Mouse (Mus musculus): ENCODE measurements around the gene Dcst1. TPM values are rescaled to one million over a fixed set of nuclear protein-coding genes. Genes with fewer than 3 reads are reported as not detected.

Gene Dcst1
- polyA plus RNA-seq, 1 experiment, result 0.20 TPM

- Histone ChIP-seq H3K79me2 (ENCODE audit: control insufficient read depth, insufficient read depth) (peaks cover 67% of the 10 kb centered on the region), H3ac (ENCODE audit: control insufficient read depth, insufficient read length, low read depth) (no peak overlapping the region), H3K27me3 (ENCODE audit: control insufficient read depth, insufficient read depth, insufficient read length) (no peaks in the 10 kb centered on the region), H3K79me3 (ENCODE audit: low read depth) (peaks cover 4% of the 10 kb centered on the region), H3K4me3 (ENCODE audit: insufficient read depth, poor library complexity, severe bottlenecking) (no peak overlapping the region), H3K36me3 (ENCODE audit: control insufficient read depth, insufficient read depth) (no peaks in the 10 kb centered on the region)
- TF ChIP-seq CEBPB (IDR thresholded peaks at IDR 0.05; ENCODE audit: low read depth) (no peak), MYOD1 (IDR thresholded peaks at IDR 0.05; ENCODE audit: control insufficient read depth, insufficient read length, low read depth) (no peak), MAX (IDR thresholded peaks at IDR 0.05) (no peak), FOSL1 (IDR thresholded peaks at IDR 0.05; ENCODE audit: insufficient read depth, low read length, poor library complexity, severe bottlenecking) (no peak), CTCF (IDR thresholded peaks at IDR 0.05; ENCODE audit: control insufficient read depth, insufficient read depth, insufficient read length) (no peak), USF1 (IDR thresholded peaks at IDR 0.05; ENCODE audit: low read depth) (no peak), MYOG (IDR thresholded peaks at IDR 0.05; ENCODE audit: control insufficient read depth, extremely low read depth, insufficient read length) (no peak)
Measured at GRCm38 (mm10) chr3:89386438-89387420, 21.7 kb upstream of the Dcst1 start.

GRCm38 (mm10) chr3:89385451-89385850 is 20.4 kb upstream of the Dcst1 start:
- Histone ChIP-seq H3K79me3 (ENCODE audit: low read depth) (peaks cover 4% of the 10 kb centered on the region), H3K4me3 (ENCODE audit: insufficient read depth, poor library complexity, severe bottlenecking) (no peak overlapping the region), H3K79me2 (ENCODE audit: control insufficient read depth, insufficient read depth) (peaks cover 54% of the 10 kb centered on the region), H3K27me3 (ENCODE audit: control insufficient read depth, insufficient read depth, insufficient read length) (no peaks in the 10 kb centered on the region), H3K36me3 (ENCODE audit: control insufficient read depth, insufficient read depth) (peaks cover 6% of the 10 kb centered on the region), H3ac (ENCODE audit: control insufficient read depth, insufficient read length, low read depth) (no peak overlapping the region)
- TF ChIP-seq CTCF (IDR thresholded peaks at IDR 0.05; ENCODE audit: control insufficient read depth, insufficient read depth, insufficient read length) (no peak), MYOG (IDR thresholded peaks at IDR 0.05; ENCODE audit: control insufficient read depth, extremely low read depth, insufficient read length) (no peak), USF1 (IDR thresholded peaks at IDR 0.05; ENCODE audit: low read depth) (no peak), MYOD1 (IDR thresholded peaks at IDR 0.05; ENCODE audit: control insufficient read depth, insufficient read length, low read depth) (no peak), MAX (IDR thresholded peaks at IDR 0.05) (no peak), FOSL1 (IDR thresholded peaks at IDR 0.05; ENCODE audit: insufficient read depth, low read length, poor library complexity, severe bottlenecking) (no peak), CEBPB (IDR thresholded peaks at IDR 0.05; ENCODE audit: low read depth) (no peak)

- H3K27me3 ChIP-seq (ENCODE audit: control insufficient read depth, insufficient read depth, insufficient read length), result no peaks in the 10 kb centered on the region
- no peak overlapping the region for H3K4me3 ChIP-seq (ENCODE audit: insufficient read depth, poor library complexity, severe bottlenecking)
- no peak overlapping the region for H3ac ChIP-seq (ENCODE audit: control insufficient read depth, insufficient read length, low read depth)
- H3K79me3 ChIP-seq (ENCODE audit: low read depth), result peaks cover 4% of the 10 kb centered on the region
- peaks cover 45% of the 10 kb centered on the region for H3K79me2 ChIP-seq (ENCODE audit: control insufficient read depth, insufficient read depth)
- TF ChIP-seq FOSL1 (IDR thresholded peaks at IDR 0.05; ENCODE audit: insufficient read depth, low read length, poor library complexity, severe bottlenecking) (no peak), USF1 (IDR thresholded peaks at IDR 0.05; ENCODE audit: low read depth) (no peak), MYOG (IDR thresholded peaks at IDR 0.05; ENCODE audit: control insufficient read depth, extremely low read depth, insufficient read length) (no peak), CEBPB (IDR thresholded peaks at IDR 0.05; ENCODE audit: low read depth) (no peak), CTCF (IDR thresholded peaks at IDR 0.05; ENCODE audit: control insufficient read depth, insufficient read depth, insufficient read length) (no peak), MAX (IDR thresholded peaks at IDR 0.05) (no peak), MYOD1 (IDR thresholded peaks at IDR 0.05; ENCODE audit: control insufficient read depth, insufficient read length, low read depth) (no peak)
- peaks cover 7% of the 10 kb centered on the region for H3K36me3 ChIP-seq (ENCODE audit: control insufficient read depth, insufficient read depth)
Measured at GRCm38 (mm10) chr3:89384331-89385076, 19.5 kb upstream of the Dcst1 start.

- H3K27me3 ChIP-seq (ENCODE audit: control insufficient read depth, insufficient read depth, insufficient read length), result no peaks in the 10 kb centered on the region
- peaks cover 2% of the 10 kb centered on the region for H3K79me3 ChIP-seq (ENCODE audit: low read depth)
- H3ac ChIP-seq (ENCODE audit: control insufficient read depth, insufficient read length, low read depth), result no peak overlapping the region
Measured at GRCm38 (mm10) chr3:89383651-89384255, 18.7 kb upstream of the Dcst1 start.

GRCm38 (mm10) chr3:89382950-89383349 is 17.9 kb upstream of the Dcst1 start:
- H3K79me3 ChIP-seq (ENCODE audit: low read depth), result peaks cover 2% of the 10 kb centered on the region
- H3K36me3 ChIP-seq (ENCODE audit: control insufficient read depth, insufficient read depth), result peaks cover 15% of the 10 kb centered on the region
- no peak overlapping the region for H3K4me3 ChIP-seq (ENCODE audit: insufficient read depth, poor library complexity, severe bottlenecking)
- no peaks in the 10 kb centered on the region for H3K27me3 ChIP-seq (ENCODE audit: control insufficient read depth, insufficient read depth, insufficient read length)
- TF ChIP-seq USF1 (IDR thresholded peaks at IDR 0.05; ENCODE audit: low read depth), result no peak
- TF ChIP-seq MYOG (IDR thresholded peaks at IDR 0.05; ENCODE audit: control insufficient read depth, extremely low read depth, insufficient read length), result no peak
- no peak for TF ChIP-seq FOSL1 (IDR thresholded peaks at IDR 0.05; ENCODE audit: insufficient read depth, low read length, poor library complexity, severe bottlenecking)
- no peak for TF ChIP-seq CTCF (IDR thresholded peaks at IDR 0.05; ENCODE audit: control insufficient read depth, insufficient read depth, insufficient read length)
- TF ChIP-seq CEBPB (IDR thresholded peaks at IDR 0.05; ENCODE audit: low read depth), result no peak
- TF ChIP-seq MYOD1 (IDR thresholded peaks at IDR 0.05; ENCODE audit: control insufficient read depth, insufficient read length, low read depth), result no peak
- H3ac ChIP-seq (ENCODE audit: control insufficient read depth, insufficient read length, low read depth), result no peak overlapping the region
- peaks cover 30% of the 10 kb centered on the region for H3K79me2 ChIP-seq (ENCODE audit: control insufficient read depth, insufficient read depth)

More at GRCm38 (mm10) chr3:89383651-89384255, 18.7 kb upstream of the Dcst1 start:
- TF ChIP-seq MYOG (IDR thresholded peaks at IDR 0.05; ENCODE audit: control insufficient read depth, extremely low read depth, insufficient read length) (no peak), FOSL1 (IDR thresholded peaks at IDR 0.05; ENCODE audit: insufficient read depth, low read length, poor library complexity, severe bottlenecking) (no peak), MYOD1 (IDR thresholded peaks at IDR 0.05; ENCODE audit: control insufficient read depth, insufficient read length, low read depth) (no peak), USF1 (IDR thresholded peaks at IDR 0.05; ENCODE audit: low read depth) (no peak), CEBPB (IDR thresholded peaks at IDR 0.05; ENCODE audit: low read depth) (no peak), MAX (IDR thresholded peaks at IDR 0.05) (no peak), CTCF (IDR thresholded peaks at IDR 0.05; ENCODE audit: control insufficient read depth, insufficient read depth, insufficient read length) (no peak)
- H3K79me2 ChIP-seq (ENCODE audit: control insufficient read depth, insufficient read depth), result peaks cover 37% of the 10 kb centered on the region
- H3K4me3 ChIP-seq (ENCODE audit: insufficient read depth, poor library complexity, severe bottlenecking), result no peak overlapping the region
- H3K36me3 ChIP-seq (ENCODE audit: control insufficient read depth, insufficient read depth), result peaks cover 14% of the 10 kb centered on the region
